Mouse (Mus musculus): ENCODE measurements around the gene Frs3.

GRCm38 (mm10) chr17:47691650-47692049 is 2.8 kb downstream of the Frs3 start:
- no peak for TF ChIP-seq CTCF (IDR thresholded peaks at IDR 0.05; ENCODE audit: low read depth, low read length)
- no peak for TF ChIP-seq POLR2AphosphoS5 (IDR thresholded peaks at IDR 0.05; ENCODE audit: insufficient replicate concordance, low read depth, low read length)
- TF ChIP-seq GATA1 (IDR thresholded peaks at IDR 0.05; ENCODE audit: borderline replicate concordance, low read length): no peak
